Mouse (Mus musculus) left cerebral cortex, adult 11 months (tissue): ENCODE measurements around the gene Tcf7l2.

Experiments
- DNase-seq: peaks from one replicate; pipeline ENCODE4 v3.0.0; 2022; ENCODE audit warnings: low spot score

Gene Tcf7l2

DNA sequence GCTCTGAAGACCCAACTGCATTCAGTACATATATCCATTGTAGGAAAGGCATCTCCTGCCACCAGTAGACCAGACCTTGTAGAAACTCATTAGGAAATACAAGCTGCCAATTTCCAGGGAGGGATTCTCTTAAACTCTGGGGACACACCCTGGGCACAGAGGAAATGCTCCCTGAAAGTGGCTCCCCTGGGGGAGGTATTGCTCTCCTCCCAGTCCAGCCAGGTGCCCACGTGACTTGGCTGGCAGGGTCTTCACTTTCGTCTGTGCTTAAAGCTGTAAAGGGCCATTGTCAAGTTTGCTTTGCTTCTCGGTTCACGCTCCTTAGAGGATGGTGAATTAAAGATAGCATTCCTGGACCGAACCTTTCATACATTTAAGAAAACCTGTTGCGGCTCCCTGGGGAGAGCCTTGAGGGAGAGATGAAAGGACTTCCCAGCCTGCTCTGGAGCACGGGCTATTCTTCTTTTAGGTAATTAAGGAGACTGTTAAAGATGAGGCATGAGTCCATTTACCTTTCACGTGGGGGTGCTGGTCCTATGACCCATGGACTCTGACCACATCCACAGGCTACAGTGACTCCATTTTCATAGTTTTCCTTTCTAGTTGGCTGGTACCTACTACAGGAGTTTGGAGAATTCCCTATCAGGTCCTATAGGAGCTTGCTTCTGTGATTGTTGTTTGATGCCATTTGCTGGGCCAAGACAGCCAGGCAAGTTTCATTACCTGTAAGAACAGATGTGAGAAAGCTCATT is 52.8 kb downstream of the Tcf7l2 start:
- no peak for DNase-seq

DNA sequence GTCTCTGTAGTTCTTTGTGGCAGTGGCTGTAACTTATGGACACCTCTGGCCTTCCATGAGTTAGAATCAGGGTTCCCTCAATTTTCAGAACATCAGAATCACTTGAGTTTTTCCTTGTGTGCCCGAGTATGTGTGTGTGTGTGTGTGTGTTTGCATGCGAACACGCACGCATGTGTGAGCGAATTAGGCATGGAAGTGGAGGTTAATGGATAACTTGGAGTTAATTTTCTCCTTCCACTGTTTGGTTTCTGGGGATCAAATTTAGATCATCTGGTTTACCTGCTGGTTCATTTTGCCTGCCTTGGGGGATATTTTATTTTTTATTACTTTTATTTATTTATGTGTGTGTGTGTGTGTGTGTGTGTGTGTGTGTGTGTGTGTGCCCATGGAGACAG is 53.3 kb downstream of the Tcf7l2 start:
- no peak for DNase-seq

DNA sequence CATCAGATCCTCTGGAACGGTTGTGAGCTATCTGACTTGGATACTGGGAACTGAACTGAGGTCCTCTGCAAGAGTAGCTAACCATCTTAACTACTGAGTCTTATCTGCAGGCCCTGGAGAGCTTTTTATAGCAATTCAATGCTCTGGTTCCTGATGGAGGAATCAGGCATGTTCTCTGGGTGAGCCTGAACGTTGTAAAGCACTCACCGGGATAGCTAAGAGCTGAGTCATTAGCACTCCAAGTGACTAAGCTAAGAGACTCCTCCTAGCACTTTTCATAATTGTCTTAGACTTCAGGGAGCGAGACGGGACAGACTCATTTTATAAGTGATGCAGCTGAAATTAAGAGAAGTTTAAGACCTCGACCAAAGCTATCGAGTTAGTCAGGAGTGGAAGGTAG is 53.7 kb downstream of the Tcf7l2 start:
- DNase-seq, result no peak

DNA sequence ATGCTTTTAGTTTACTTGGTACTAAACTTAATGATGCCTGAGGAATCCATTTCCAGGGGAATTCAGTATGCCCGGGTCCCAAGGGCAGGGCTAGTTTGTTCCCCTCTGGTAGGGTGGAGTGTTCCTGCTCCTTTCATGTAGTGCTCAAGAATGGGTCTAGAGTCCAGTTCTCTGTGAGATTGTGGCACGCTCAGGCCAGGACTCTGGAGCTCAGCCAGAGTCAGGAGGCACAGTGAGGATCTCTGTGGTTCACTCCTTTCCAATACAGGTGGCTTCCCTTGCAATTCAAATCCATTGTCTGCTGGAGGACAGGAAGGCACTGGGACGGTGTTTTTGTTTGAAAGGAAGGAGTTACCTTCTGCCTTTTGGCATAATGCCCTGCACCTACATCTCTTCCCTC is 56.2 kb downstream of the Tcf7l2 start:
- DNase-seq, result no peak

DNA sequence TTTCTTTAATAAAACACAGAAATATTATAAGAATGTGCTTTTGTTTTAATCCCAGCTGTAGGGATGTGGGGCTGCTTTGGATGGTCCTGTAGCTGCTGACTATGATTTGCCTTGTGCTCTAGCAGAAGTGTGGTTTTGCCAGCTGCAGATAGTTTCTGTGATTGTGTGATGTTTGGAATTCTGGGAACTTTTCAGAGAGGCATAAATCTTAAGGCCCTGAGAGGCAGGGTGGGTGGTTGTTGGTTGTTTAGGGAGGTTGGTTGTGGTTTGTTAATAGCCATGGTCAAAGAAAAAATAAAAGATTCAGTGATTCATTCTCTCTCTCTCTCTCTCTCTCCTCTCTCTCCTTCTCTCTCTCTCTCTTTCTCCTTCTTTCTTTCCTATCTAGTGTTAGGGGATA is 57.8 kb downstream of the Tcf7l2 start:
- no peak for DNase-seq

DNA sequence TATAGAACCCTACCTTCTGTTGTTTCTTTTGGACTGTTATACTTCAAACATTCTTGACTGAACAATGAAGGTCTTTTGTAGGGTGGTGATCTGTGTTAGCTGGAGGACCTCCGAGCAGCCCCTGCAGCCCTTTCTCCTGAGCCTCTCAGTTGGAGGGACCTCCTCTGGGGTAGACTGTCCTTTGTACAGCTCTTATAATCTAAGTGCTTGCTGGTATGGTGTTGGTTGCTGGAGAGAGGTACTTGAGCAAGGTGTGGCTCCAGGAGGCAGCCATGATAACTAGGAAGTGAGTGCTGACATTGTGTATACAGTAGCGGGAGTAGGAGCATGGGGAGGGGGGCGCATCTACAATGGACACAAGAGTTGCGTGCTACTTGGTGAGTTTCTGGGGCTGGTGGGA is 58.4 kb downstream of the Tcf7l2 start:
- DNase-seq, result no peak

DNA sequence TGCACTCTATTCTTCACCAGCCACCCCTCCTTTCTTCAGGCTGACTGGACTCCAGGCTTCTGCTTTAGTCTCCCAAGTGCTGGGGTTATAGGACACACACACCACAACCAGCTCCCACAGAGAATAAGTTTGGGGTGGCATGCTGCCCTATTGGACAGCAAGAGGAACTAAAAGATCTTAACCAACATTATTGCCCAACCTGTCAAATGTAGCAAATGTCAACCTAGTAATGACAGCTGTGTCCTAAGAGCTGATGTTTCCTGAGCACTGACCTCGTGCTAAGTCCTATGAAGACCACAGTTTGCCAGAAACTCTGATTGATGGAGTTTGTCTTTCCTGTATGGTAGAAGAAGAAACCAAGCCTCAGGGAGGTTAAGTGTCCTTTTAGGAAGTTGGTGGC is 61.5 kb downstream of the Tcf7l2 start:
- no peak for DNase-seq

DNA sequence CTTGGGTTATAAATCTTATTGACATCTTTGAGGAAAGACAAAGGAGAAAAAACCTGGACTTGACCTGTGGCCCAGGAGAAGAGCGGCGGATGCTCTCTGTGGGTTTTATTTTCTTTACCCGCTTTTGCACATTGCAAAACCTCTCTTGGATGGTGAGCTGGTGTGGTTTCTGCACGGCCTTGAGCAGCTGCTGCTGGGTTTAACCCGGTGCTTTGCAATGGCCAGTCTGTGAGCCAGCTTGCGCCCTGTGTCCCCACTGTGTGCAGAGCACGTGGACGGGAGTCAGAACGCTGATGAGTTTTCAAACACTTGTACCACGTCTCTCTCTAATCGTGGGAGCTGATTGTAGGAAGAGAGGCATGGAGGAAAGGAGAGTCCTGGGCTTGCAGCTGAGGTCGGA is 62.2 kb downstream of the Tcf7l2 start:
- no peak for DNase-seq

DNA sequence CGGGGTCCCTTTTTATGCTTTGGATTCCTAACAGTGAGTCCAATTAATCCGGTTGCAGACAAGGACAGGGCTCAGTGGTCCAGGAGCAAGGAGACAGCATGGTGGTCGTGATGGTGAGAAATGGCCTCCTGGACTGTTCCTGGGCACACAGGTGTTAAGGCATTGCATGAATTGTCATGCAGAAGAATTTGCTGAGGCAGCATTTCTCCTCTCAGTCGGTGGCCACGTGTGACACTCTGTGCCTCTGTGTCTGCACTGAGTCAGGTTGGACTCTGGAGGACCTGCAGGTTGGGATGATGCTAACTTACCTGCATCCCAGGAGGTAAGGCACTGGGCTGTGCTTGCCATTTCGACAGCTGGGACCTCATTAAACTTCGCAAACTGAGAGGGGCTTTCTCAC is 63.2 kb downstream of the Tcf7l2 start:
- no peak for DNase-seq

DNA sequence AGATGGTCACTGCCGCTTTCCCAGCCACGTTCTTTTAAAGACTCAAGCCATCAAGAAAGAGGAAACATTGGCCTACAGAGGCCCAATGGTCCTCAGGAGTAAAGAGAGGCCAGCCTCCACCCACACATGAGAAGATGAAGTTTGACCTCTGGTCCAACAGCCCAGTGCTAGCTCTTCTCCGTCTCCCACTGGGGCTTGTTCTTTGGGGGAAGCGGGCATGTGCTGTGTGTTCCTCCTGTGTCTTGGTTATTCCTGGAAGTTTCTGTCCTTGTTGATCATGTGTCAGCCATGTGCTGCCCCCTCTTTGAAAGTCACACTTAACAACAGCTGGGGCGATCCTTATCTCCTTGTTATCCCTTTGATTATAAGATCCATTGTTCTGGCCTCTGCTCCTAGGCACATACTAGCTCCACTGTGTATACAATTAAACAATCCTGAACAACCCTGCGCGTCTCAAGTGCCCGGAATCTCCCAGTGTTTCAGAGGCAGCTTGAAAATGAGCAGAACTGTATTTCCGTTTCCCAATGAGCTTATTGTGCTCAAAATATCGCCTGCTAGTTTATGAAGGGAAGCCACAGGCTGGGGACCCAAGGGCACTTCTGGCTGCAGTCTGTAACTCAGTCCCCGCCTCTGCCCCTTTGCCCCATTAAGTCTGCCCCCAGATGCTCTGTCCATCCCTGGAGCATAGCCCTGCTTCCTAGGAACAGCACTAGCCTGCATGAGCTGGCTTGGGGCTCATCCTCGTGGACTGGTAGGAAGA is 65.0 kb downstream of the Tcf7l2 start:
- DNase-seq, result no peak

DNA sequence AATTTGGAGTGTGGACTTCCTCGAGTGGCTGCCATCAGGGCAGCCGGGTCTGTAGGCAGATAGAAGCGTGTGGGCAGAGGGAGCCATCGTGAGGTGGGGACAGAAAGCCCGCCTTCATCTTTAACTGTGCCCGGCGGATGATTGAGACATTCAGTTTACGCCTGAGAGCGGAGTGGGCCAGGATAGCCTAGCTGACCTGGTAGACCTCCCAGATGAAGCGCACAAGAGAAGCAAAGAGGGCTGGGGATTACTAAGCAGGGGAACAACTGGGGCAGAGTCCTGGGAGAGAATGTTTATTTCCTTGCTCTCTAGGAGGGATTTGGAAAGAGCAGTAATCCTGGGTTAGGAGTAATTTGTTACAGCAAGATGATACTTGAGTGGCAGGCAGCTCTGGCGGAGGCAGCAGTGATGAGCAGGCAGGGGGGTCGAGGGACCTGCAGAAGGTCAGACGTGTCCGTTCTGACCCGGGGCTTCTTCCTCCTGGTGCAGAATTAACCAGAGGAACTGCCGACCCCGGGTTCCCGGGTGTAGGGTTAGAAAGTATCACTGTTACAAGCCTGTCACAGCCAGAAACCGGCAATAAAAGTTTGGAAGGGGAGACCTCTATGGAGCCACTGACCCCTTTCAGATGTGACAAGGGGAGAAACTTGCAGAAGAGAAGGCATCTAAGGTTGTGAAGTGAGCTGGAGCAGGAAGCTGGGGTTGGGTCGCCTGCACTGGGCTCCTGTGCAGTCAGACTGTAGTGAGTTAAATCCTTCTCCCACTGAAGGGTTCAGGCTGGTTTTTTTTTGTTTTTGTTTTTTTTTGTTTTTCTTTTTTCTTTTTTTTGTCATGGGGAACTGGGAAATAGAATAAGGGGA is 65.8 kb downstream of the Tcf7l2 start:
- no peak for DNase-seq

DNA sequence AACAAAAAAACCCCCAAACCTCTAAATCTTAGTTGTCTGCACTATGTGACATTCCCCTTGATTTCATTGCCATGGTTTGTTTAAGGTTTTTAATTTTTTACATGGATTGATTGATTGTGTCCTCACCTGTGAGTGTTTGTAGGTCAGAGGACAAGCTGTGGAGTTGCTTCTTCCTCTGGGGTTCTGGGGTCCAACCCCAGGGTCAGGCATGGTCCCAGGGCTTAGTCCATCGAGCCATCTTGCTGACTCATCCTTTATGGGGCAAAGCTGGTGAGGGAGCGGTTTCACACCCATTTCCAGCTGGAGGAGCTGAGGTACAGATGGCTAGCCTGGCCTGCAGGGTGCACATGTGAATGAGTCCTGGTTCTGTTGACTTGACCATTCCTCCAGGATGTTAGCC is 66.7 kb downstream of the Tcf7l2 start:
- no peak for DNase-seq

DNA sequence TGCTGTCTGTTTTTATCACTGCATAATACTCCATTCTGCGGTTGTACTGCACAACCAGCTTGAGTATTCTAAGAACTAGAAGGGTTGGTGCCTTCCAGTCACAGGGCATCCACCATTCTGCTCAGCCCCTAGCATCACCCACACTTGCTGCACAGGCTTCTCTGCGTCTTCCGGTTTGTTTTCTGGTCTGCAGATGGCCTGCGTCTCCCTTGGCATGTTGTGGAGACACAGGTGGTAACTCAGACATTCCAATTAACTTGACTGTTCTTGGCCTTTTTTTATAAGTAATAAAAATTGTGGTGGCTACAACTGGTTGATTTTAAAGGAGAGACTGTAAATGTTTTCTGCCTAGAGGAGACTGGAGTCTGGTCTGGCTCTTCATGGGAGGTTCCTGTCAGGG is 67.9 kb downstream of the Tcf7l2 start:
- no peak for DNase-seq

DNA sequence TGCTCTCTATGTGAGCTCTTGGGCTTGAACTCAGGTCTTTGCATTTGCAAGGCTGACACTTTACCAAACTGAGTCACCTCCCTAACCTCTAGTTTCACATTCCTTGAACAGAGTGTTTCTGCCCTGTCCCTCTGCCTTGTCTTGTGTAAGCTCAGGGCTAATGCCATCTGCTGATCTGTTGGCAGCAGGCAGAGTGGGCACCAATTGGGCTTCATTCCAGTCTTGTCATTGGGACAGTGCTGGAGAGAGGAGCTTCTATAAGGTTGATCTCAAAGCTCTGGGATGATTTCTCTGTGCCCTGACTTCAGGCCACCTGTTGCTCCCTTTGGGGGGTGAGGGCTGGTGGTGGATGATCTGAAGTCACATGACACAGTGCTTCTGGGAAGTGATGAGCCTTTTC is 70.6 kb downstream of the Tcf7l2 start:
- DNase-seq, result no peak

DNA sequence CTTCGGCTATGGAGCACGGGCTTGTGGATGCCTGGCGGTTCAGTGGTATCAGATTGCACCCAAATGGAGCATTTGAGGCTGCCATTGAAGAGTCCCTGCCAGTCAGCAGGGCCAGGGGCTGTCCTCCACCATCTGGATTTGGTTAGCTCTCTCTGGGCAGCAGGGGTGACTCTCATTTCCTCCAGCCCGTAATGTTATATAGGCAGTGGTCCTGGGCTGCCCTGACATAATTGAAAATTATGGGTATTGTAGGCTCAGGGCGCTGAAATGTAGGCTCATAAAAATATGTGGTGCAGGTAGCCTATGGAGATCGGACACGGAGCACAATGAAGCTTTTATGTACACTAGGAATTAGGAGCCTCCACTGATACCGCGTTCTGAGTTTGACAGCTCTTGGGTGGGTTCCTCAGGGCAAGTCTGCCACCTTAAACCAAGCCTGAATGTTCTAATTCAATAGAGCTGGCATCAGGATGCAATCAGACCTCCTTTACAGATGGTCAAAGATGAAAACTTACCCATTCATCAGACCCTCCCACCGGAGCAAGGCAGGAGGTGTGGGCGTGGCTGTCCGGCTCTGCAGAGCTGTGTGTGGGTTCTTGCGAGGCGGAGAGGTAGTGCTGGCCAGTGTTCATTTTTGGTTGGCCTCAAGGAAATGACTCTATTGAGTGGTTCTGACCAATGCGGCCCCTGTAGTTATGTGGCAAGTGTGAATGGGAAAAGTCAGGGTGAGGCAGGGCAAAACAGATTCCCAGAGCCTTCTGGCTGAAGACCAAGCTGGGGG is 73.6 kb downstream of the Tcf7l2 start:
- DNase-seq, result no peak

DNA sequence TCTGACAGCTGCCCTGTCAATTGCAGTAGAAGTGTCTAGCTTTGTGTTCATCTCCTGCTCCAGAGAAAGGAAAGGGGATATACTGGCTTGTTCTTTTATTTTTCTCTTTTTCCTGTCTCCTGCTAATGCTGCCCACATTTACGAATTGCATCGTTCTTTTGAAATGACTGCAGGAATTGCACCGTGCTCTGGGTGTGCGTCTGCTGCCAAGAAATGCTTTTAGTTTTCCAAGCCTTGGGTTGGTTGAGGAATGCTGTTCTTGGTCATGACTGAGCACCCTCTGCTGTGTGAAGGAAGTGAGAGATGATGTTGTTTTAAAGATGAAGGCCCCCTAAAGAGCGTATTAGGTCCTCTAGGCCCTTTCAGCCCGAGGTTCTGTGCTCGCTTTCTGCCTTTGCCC is 75.4 kb downstream of the Tcf7l2 start:
- no peak for DNase-seq

DNA sequence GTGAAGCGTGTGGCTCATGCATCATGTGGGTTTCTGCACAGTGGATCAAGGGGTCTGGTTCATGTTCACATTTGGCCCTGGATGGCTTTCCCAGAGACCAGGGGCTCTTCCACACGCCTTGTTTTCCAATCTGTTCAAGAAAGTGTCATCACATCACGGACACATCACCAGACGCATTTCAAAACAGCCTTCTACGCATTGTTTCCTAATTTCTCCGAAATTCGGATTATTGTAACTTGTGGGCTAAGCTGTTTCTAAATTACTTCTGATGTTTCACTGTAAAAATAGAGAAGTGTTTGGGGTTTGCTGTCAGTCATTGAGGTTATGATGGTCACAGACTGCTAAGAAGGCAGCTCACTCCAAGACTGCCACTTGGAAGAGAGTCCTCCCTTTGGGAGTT is 78.6 kb downstream of the Tcf7l2 start:
- no peak for DNase-seq

DNA sequence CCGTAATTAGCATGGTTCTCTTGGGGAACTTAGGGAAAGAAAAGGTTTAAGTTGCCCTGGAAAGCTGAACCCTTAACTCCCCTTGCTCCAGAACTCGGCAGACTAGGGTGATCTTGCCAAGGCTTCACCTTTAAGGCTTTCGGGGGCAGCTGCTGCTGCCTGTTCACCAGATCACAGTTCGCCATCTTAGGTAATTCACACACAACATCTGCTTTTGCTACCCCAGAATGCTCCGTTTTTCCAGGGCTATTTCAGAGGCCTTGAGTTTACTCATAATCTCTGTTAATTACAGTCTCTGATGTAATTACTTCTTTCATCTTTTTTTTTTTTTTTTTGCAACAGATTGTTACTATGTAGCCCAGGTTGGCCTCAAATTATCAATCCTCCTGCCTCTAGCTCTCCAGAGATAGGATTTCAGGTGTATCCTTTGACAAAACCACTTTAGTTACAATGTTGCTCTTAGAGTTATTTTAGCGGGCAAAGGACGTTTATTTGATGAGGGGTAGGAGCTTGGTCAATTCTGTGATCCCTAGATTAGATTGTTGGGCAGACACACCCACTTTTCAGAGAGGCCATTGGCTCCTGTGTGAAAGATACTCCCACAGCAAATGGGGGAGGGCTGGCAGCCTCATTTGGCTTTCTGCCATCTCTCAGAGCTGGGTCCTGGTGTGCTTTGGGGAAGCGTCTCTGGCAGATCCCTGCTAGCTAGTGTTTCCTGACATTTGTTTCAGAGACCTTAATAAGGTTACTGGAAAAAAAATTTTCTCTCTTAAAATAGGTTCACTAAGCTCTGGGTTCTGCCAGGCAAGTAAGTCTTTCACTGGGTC is 83.6 kb downstream of the Tcf7l2 start:
- no peak for DNase-seq

DNA sequence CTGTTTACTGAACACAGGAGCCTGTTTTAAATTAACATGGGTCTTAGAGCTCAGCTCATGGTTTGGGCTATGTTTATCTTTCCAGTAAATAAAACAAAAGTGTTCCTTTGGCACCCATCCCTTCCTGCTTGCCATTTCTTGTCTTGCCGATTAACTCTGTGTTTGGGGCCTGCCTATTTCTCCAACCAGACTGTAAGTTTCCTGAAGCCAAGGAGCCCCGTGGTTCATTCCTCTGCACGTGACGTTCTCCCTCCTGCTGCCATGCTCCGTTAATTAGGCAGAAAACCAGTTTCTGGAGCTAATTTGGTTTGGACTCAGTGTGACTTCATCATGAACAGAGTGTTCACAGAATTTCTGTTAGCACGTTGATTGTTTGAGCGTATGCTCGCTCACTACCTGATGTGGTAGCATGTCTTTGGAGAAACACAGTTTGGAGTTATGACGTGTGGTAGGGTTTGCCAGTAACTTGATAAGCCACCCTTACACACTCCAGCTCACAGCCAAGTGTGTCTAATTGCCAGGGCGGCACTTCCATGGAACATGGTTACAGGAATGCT is 84.4 kb downstream of the Tcf7l2 start:
- DNase-seq, result no peak

DNA sequence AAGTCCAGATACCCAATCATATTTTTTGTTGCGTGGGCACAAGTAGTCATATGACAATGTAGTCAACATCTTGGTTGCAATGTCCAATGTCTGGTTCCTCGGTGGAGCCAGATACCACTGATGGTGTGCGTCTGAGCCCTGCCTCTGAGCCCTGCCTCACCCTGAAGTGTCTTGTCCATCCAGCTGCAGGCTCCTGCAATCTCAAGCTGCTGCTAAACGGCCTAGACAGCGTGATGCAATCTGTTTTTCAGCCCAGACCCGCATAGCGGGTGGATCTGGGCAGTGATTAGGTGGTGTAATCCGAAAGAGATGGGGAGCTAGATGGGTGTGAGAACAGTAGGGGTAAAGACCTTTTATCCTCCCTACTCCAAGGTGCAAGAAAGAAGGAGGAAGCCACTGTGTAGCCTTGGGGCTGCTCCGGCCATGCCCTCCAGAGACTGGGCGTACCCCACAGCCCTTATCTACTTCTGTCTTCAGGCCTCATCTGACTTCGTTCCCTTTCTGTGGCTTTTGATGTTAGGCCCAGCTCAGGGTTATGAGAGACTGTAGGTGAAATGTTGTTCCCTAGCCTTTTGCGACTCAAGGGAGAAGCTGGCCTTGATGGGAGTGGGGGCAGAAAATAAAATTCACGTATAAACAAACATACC is 86.1 kb downstream of the Tcf7l2 start:
- DNase-seq, result no peak
